Mouse (Mus musculus): Measurements from ENCODE around the gene Mstn. TPM values are rescaled to one million over a fixed set of nuclear protein-coding genes. Genes with fewer than 3 reads are reported as not detected.

The Mstn gene
- polyA plus RNA-seq, 1 experiment from 2014 or later = 0.14 TPM

DNA sequence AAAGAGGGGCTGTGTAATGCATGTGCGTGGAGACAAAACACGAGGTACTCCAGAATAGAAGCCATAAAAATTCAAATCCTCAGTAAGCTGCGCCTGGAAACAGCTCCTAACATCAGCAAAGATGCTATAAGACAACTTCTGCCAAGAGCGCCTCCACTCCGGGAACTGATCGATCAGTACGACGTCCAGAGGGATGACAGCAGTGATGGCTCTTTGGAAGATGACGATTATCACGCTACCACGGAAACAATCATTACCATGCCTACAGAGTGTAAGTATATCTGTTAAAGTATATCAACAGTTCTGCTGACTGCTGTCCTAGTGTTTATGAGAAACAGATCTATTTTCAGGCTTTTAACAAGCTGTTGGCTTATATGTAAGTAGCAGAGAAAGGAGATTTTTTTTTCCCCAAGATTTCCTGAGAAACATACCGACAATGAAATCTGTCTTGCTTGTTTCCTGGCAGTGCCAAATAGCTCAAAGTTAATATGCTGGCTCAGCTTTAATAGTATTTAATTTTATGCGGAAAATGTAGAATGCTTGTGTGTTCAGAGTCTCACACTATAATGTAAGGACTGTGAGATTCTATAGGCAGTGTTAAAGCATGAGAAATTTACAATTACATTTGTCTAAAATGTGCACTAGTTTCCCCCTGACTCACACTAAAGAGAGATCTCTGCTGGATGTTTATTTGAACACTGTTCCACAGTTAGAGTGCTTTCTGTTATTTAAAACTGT is 600 bp downstream of the Mstn start:
- 40% methylated on average over 13 of the region's 13 CpGs for WGBS
- H3K4me2 ChIP-seq = no peak overlapping the region
- H3K9ac ChIP-seq = no peak overlapping the region
- no peaks in the 10 kb centered on the region for H3K36me3 ChIP-seq
- no peaks in the 10 kb centered on the region for H3K27me3 ChIP-seq
- no peaks in the 10 kb centered on the region for H3K9me3 ChIP-seq
- no peak overlapping the region for H3K27ac ChIP-seq
- H3K4me1 ChIP-seq = no peaks in the 10 kb centered on the region
- no peak overlapping the region for H3K4me3 ChIP-seq
- no peak for ATAC-seq (ENCODE audit: borderline replicate concordance, extremely low read depth, low FRiP score, low TSS enrichment)

DNA sequence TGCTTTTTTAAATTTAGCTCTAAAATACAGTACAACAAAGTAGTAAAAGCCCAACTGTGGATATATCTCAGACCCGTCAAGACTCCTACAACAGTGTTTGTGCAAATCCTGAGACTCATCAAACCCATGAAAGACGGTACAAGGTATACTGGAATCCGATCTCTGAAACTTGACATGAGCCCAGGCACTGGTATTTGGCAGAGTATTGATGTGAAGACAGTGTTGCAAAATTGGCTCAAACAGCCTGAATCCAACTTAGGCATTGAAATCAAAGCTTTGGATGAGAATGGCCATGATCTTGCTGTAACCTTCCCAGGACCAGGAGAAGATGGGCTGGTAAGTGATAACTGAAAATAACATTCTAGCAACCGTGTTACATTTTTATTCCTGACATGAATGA is 2.5 kb downstream of the Mstn start:
- 76% methylated on average over 4 of the region's 4 CpGs for WGBS
- no peaks in the 10 kb centered on the region for H3K9me3 ChIP-seq
- no peak overlapping the region for H3K9ac ChIP-seq
- H3K36me3 ChIP-seq = no peaks in the 10 kb centered on the region
- H3K4me1 ChIP-seq = no peaks in the 10 kb centered on the region
- ATAC-seq (ENCODE audit: borderline replicate concordance, extremely low read depth, low FRiP score, low TSS enrichment) = no peak
- no peak overlapping the region for H3K27ac ChIP-seq
- H3K4me3 ChIP-seq = no peak overlapping the region
- H3K27me3 ChIP-seq = no peaks in the 10 kb centered on the region
- no peak overlapping the region for H3K4me2 ChIP-seq

DNA sequence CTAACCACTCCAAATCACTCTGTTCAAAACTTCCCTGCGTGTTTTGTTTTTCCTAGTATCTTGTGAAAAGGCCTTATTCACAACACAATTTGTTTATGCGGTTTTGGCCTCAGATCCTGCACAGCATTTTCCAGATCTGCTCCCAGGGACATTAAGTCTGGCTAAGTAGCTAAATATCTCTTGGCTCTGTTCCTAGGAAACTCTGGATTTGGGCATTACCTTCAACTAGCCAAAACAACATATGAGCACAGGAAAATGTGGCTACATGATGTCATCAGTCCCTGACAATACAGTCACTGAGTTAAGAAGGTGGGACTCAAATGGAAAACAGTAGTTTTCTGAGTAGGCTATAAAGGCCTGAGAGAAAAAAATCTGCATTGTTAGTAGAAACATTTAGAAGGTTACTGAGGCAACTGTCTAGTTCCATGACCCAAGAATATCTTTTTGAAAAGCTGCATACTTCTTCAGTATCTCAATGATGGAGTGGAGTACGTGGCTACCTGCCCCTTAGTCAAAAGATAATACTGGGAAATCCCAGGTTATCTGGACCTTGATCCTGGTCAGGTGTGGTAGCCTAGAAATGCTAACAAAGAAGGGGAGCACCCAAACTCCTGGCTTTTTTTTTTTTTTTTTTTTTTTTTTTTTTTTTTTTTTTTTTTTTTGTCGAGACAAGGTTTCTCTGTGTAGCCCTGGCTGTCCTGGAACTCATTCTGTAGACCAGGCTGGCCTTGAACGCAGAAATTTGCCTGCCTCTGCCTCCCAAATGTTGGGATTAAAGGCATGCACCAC is 8.5 kb downstream of the Mstn start:
- H3K4me2 ChIP-seq = no peak overlapping the region
- WGBS = 80% methylated on average over 5 of the region's 5 CpGs
- no peaks in the 10 kb centered on the region for H3K9me3 ChIP-seq
- ATAC-seq (ENCODE audit: borderline replicate concordance, extremely low read depth, low FRiP score, low TSS enrichment) = no peak
- H3K9ac ChIP-seq = no peak overlapping the region
- H3K27ac ChIP-seq = no peak overlapping the region
- no peaks in the 10 kb centered on the region for H3K36me3 ChIP-seq
- H3K4me3 ChIP-seq = no peak overlapping the region
- no peaks in the 10 kb centered on the region for H3K4me1 ChIP-seq
- no peaks in the 10 kb centered on the region for H3K27me3 ChIP-seq

DNA sequence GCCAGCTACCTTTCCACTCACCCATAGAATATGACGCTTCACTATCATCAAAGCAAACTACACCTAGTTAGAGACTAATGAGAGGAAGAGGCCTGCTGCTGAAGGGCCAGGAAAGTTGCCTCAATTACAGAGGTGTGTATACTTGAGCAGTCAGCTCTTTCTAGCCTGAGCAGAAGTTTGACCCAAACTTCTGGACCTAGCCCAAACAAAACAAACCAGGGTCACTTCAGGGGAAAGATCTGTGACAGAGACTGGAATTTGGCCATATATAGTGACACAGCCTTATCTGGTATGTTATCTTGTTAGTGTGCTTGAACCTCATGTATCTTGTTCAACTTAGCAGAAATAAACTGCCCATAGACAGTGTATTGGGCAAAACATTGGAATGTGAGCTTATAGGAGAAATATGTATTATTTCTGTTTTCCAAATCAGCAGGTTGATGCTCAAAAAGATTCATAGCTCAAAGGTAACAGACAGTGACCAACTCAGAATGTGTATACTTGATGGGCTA is 9.3 kb downstream of the Mstn start:
- no peak for ATAC-seq (ENCODE audit: borderline replicate concordance, extremely low read depth, low FRiP score, low TSS enrichment)
- Histone ChIP-seq H3K9me3 (no peaks in the 10 kb centered on the region), H3K4me2 (no peak overlapping the region), H3K4me3 (no peak overlapping the region), H3K9ac (no peak overlapping the region), H3K27me3 (no peaks in the 10 kb centered on the region), H3K27ac (no peak overlapping the region), H3K4me1 (no peaks in the 10 kb centered on the region), H3K36me3 (no peaks in the 10 kb centered on the region)
- WGBS = 79% methylated on average over 1 of the region's 1 CpGs

DNA sequence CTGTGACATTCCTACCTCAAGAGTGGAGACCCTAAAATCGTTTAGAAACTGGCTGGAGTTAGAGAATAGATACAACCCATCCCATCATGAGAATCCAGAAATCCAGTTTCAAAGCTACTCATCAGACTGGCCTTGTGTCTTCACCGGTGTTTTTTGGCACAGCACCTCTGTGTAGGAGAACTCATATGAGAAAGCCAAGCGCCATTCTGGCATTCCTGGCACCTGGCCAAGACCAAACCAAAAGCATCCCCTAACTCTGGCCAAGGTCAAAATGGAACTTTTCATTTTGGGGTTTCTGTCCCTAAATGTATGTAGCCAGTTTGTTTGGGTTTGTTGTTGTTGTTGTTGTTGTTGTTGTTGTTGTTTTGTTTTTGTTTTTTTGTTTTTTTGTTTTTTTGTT is 15.2 kb downstream of the Mstn start:
- 40% methylated on average over 3 of the region's 3 CpGs for WGBS

DNA sequence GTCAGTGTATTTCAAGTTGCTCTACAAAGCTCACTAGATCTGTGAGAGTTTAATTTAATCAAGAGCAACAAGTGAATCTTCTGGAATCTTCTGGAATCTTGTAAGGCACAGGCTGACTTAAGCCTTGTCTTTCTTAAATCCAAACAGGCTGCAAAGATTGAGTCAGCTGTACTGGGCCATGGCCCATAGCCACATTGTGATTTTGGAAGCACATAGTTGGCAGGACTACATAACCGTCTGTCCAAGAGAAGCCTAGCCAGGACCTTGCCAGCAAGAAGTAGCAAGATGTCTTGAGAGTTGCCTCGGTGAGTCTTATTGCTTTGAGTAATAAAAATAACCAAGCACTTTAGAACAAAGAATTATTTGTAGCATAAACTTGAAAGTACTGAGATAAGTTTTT is 18.4 kb downstream of the Mstn start:
- Histone ChIP-seq H3K27me3 (no peaks in the 10 kb centered on the region), H3K4me3 (no peak overlapping the region), H3K4me1 (no peaks in the 10 kb centered on the region), H3K9ac (no peak overlapping the region), H3K27ac (no peak overlapping the region), H3K9me3 (no peaks in the 10 kb centered on the region), H3K36me3 (no peaks in the 10 kb centered on the region), H3K4me2 (no peak overlapping the region)
- WGBS = 64% methylated on average over 2 of the region's 2 CpGs
- ATAC-seq (ENCODE audit: borderline replicate concordance, extremely low read depth, low FRiP score, low TSS enrichment) = no peak

More for the DNA sequence above, 15.2 kb downstream of the Mstn start:
- H3K4me1 ChIP-seq = no peaks in the 10 kb centered on the region
- H3K4me3 ChIP-seq = no peak overlapping the region
- no peak overlapping the region for H3K4me2 ChIP-seq
- no peaks in the 10 kb centered on the region for H3K27me3 ChIP-seq
- H3K9ac ChIP-seq = no peak overlapping the region
- H3K27ac ChIP-seq = no peak overlapping the region
- H3K36me3 ChIP-seq = no peaks in the 10 kb centered on the region
- H3K9me3 ChIP-seq = no peaks in the 10 kb centered on the region
- ATAC-seq (ENCODE audit: borderline replicate concordance, extremely low read depth, low FRiP score, low TSS enrichment) = no peak

DNA sequence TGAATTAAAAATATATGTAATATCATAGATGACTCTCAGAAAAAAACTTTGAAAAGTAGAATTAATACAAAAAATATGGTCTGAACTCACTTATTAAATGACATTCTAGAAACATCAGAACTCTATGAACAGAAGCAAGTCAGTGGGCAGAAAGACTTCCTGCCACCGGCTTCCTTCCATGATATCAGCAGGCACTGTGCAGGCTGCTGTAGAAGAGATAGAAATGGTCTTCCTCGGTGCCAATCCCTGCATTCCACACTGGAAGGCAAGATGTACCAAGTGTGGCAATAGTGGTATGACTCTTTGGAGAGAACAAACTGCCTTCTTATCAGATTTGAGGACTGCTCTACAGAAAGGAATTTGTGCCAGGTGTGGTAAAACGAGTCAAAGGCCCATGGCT is 19.2 kb downstream of the Mstn start:
- Histone ChIP-seq H3K27me3 (no peaks in the 10 kb centered on the region), H3K27ac (no peak overlapping the region), H3K9me3 (no peaks in the 10 kb centered on the region), H3K36me3 (no peaks in the 10 kb centered on the region), H3K4me1 (no peaks in the 10 kb centered on the region), H3K4me2 (no peak overlapping the region), H3K9ac (no peak overlapping the region), H3K4me3 (no peak overlapping the region)
- 56% methylated on average over 3 of the region's 3 CpGs for WGBS
- no peak for ATAC-seq (ENCODE audit: borderline replicate concordance, extremely low read depth, low FRiP score, low TSS enrichment)

DNA sequence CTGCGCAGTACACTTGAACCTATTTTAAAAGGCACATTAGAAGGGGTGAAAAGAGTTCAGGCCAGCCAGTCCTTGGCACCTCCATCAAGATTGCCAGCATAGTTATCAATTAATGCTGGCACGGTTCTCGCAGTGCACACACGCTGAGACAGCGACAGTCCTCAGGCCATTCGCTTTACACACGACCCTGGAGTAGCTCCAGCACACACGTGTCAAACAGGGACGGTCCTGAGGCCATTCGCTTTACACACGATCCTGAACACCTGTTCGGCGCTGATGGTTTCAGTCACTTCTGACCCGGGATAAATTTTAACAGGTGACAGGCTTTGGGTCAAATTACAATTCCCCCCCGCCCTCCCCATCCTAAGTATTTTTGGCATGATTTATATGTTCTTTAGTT is 23.8 kb downstream of the Mstn start:
- no peaks in the 10 kb centered on the region for H3K36me3 ChIP-seq
- H3K9me3 ChIP-seq = no peaks in the 10 kb centered on the region
- H3K27me3 ChIP-seq = no peaks in the 10 kb centered on the region
- no peak overlapping the region for H3K27ac ChIP-seq
- no peak overlapping the region for H3K4me3 ChIP-seq
- H3K4me2 ChIP-seq = no peak overlapping the region
- ATAC-seq (ENCODE audit: borderline replicate concordance, extremely low read depth, low FRiP score, low TSS enrichment) = no peak
- 58% methylated on average over 15 of the region's 15 CpGs for WGBS
- H3K4me1 ChIP-seq = no peaks in the 10 kb centered on the region
- H3K9ac ChIP-seq = no peak overlapping the region

DNA sequence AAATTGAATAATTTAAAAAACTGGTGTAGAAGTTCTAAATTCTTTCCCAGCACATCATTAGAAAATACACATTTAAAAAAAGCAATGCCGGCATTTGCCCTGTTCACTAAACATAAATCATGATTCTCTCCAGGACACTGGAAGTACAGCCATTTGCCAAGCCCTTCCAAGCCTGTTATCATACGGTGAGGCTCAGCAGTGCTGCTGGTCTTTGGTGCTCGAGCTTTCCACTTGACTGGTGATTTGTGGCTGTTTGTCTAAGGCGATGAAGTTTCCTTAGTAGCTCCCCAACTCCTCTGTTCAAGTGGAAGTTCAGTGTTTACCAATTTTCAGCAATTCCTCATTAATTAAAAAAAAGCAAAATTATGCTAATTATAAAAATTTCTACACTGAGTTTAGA is 24.6 kb downstream of the Mstn start:
- WGBS = 23% methylated on average over 4 of the region's 4 CpGs
- Histone ChIP-seq H3K27me3 (no peaks in the 10 kb centered on the region), H3K9me3 (no peaks in the 10 kb centered on the region), H3K4me3 (no peak overlapping the region), H3K27ac (no peak overlapping the region), H3K4me2 (no peak overlapping the region), H3K9ac (no peak overlapping the region), H3K4me1 (no peaks in the 10 kb centered on the region), H3K36me3 (no peaks in the 10 kb centered on the region)
- no peak for ATAC-seq (ENCODE audit: borderline replicate concordance, extremely low read depth, low FRiP score, low TSS enrichment)

DNA sequence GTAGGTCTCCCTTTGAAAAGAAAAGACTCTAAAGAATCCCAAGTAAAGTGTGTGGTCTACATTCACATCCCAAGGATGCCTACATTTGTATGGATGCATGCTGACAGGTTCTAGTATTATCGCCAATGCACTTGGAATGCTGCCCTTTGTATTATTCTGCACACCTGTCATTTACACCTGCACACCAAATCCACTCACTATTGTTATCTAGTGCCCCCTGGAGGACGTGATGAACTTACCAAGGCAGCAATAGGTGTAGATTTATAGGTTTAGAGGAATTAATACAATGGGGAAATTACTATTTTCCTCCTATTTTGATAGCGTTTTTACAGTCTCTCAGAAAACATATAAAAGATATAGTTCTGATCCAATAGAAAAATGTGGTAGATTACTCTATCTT is 31.7 kb downstream of the Mstn start:
- Histone ChIP-seq H3K4me3 (no peak overlapping the region), H3K36me3 (no peaks in the 10 kb centered on the region), H3K4me1 (no peaks in the 10 kb centered on the region), H3K9me3 (no peaks in the 10 kb centered on the region), H3K9ac (no peak overlapping the region), H3K27me3 (no peaks in the 10 kb centered on the region), H3K4me2 (no peak overlapping the region), H3K27ac (no peak overlapping the region)
- 37% methylated on average over 3 of the region's 3 CpGs for WGBS
- no peak for ATAC-seq (ENCODE audit: borderline replicate concordance, extremely low read depth, low FRiP score, low TSS enrichment)

DNA sequence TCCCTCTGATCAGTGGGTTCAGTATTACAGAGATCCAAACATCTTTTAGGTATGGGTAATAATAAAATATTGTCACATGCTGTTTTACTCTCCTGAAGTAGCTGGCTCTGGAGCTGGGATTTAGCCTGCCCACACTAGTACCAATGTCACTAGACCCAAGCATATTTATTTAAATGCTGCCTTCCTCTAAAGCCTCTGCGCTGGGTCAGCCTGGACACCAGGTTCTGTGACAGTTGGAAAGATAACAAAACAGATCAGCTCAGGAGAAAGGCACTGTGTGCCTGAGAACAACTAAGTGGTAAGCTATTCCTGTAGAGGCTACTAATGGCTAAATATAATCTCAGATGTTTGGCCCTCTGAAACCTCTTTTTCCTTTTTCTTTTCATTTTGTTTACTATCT is 49.1 kb downstream of the Mstn start:
- Histone ChIP-seq H3K9me3 (no peaks in the 10 kb centered on the region), H3K27me3 (no peaks in the 10 kb centered on the region), H3K4me2 (no peak overlapping the region), H3K9ac (no peak overlapping the region), H3K27ac (no peak overlapping the region), H3K36me3 (no peaks in the 10 kb centered on the region), H3K4me3 (no peak overlapping the region), H3K4me1 (no peaks in the 10 kb centered on the region)
- ATAC-seq (ENCODE audit: borderline replicate concordance, extremely low read depth, low FRiP score, low TSS enrichment) = no peak
- 48% methylated on average over 1 of the region's 1 CpGs for WGBS

Data from lung, embryonic 15.5 days (tissue).